Mouse (Mus musculus): Measurements from ENCODE around the gene Gm17949. TPM values are rescaled to one million over a fixed set of nuclear protein-coding genes. Genes with fewer than 3 reads are reported as not detected.
A peak's percentile ranks its signal among the peaks of the same experiment; 100 is the strongest.

The Gm17949 gene
- not detected in 2 replicates for total RNA-seq (2017)

DNA sequence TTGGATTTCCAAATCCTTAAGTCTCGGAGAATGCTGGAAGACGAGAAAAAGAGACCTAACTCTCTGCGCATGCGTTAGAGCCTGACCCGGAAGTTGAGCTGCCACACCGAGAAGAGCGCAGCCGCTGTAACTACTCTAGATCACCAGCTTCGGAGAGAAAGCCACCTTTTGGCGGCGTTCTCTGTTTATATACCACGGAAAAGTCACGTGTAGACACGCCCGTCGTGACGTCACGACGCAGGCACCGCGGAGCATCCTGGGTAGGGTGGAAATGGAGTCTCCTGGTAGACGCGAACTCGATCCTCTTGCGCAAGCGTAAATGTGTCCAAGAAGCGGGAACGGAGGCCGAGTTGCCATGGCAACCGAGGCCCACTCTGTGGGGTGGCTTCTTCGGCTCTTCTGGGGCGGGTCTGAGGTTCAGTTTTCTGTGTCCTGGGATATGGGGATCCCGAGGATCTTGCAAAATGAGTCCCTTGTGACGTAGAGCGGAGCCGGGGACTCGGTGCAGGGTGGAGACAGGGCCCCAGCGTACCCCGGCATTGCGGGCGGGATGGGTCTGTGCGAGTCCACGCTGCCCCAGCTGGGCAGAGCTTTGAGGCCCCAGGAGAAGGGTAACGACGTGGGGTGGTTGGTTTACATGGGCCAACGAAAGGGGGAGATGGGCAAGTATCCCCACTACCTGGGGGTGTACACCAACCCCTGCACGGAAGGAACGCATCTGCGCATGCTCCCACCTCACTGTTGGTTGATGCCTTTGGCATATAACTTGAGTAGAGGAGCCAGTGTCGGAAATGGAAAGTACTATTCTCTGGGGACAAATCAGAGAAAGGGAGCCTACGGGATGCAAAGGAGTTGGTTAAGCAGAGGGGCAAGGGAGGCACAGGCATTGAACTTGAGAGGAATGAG is at the start of gene Gm17949, which contains the start of gene Gtf2f1:
Gm17949 (plus strand) TSS at position 234 of the 906 bp plus-strand sequence.
Gtf2f1 (minus strand) TSS at position 53 of the 906 bp plus-strand sequence.
- peak; percentile 84 for ATAC-seq (replicated peaks; ENCODE audit: low read depth, poor library complexity, severe bottlenecking)

DNA sequence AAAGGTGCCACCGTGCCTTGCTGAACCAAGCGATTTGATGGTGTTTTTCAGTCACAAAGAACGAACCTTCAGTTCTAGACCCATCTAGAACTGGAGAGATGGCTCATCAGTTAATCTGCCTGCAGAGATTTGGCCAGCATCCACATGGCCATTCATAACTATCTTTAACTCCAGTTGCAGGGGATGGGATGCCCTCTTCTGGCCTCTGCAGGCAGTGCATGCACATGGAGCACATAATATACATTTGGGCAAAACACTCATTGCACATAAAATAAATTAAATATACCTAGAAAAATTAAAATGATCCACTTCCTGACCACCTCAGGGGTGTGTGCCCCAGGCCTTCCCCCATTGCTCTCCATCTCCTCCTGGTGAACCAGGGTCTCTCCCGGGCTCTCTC is 49.4 kb upstream of the Gm17949 start:
- ATAC-seq (replicated peaks; ENCODE audit: low read depth, poor library complexity, severe bottlenecking) = no peak

DNA sequence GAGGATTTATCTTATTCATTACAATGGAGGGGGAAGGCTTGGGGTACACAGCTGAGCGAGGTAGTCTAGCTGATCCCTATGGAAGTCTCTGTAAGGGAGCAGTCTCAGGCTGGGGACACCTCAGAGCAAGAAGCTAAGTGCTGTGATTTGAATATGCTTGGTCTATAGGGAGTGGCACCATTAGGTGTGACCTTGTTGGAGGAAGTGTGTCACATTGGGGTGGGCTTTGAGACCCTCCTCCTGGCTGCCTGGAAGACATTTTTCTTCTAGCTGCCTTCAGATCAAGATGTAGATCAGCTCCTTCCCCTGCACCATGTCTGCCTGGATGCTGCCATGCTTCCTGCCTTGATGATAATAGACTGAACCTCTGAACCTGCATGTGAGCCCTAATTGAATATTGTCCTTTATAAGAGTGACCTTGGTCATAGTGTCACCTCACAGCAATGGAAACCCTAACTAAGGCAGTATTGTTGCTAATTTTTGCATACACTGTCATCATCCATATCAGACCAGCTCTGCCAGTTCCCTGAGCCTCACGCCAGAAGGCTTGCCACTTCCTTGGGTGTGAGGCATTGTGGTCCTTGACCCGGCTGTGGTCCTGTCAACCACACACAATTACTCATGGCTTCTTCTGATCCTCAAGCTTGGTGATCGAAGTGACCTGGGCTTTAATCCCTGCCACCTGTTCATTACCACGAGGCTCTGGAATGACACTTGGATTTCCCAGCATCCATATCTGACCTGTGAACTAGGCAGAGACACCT is 48.4 kb upstream of the Gm17949 start:
- ATAC-seq (replicated peaks; ENCODE audit: low read depth, poor library complexity, severe bottlenecking) = no peak

DNA sequence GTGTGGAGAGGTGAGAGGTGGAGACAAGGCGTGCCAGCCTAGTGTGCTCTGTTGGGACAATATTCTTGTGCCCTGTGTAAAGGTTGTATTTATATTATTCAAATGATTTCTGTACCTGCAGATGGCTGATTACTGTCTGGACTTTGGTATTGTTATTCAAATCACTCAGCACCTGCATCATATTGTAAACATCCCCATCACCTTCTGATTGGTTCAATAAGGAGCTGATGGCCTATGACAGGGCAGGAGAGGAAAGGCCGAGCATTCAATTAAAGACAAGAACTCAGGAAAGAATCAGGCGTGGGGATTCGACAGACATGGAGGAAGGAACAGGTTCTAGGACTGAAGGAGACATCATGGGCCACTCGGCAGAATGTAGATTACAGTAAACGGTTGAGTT is 47.6 kb upstream of the Gm17949 start:
- ATAC-seq (replicated peaks; ENCODE audit: low read depth, poor library complexity, severe bottlenecking) = no peak

DNA sequence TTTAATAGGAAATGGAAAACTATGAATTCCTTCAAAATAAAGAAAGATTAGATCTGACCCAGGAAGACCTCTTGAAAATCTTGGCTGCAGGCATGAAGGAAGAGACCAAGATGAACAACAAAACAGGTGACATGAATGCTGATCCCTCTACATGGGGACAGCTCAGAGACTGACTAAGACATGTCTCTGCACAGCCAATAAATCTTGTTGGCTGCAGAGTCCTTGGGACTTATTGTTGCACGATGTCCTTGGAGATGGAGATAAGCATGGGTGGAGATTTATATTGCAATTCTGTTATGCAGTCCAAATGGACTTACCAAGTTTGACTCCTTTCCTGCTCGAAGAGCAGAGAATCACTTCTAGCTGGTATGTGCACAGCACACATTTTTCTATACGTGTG is 41.9 kb upstream of the Gm17949 start:
- ATAC-seq (replicated peaks; ENCODE audit: low read depth, poor library complexity, severe bottlenecking) = no peak

DNA sequence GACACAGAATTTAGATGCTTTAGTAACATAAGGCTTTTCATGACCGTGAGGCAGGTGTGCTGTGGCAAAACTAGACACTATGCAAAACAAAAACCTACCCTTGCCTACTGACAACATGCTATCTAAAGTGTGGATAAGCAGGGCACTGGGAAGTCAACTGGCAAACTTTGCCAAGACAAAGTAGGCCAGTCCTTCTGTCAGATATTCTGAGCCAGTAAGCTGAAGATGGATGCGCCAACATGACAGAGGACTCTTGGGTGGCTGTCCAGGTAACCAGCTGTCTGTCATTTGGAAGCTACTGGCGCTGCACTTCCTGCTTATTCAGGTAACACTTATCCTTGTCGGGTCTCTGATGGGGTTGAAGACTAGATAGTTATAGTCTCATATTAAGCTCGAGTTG is 41.2 kb upstream of the Gm17949 start:
- no peak for ATAC-seq (replicated peaks; ENCODE audit: low read depth, poor library complexity, severe bottlenecking)

DNA sequence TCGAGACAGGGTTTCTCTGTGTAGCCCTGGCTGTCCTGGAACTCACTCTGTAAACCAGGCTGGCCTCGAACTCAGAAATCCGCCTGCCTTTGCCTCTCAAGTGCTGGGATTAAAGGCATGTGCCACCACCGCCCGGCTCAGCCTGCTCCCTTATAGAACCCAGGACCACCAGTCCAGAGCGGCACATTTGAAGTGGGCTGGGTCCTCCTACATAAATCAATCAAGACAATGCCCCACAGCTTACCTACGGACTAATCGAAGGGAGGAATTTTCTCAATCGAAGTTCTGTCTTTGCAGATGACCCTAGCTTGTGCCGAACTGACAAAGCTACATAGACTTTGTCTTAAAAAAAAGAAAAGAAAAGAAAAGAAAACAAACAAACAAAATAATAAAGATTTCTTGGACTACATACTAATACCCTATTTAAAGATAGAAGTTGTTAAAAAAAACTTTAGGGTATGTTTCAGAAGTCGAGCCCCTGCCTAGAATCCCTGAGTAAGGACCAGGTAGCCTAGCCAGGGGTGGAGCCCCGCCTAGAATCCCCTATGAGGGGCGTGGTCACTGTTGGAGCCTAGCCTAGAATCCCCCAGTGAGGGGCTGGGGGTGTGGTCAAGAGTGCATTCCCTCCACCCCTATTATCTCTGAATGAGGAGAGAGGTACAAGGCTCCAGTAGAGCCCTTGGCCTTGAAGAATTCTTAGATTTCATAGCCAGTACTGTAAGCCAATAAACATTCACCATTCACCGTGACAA is 37.1 kb upstream of the Gm17949 start:
- ATAC-seq (replicated peaks; ENCODE audit: low read depth, poor library complexity, severe bottlenecking) = no peak

DNA sequence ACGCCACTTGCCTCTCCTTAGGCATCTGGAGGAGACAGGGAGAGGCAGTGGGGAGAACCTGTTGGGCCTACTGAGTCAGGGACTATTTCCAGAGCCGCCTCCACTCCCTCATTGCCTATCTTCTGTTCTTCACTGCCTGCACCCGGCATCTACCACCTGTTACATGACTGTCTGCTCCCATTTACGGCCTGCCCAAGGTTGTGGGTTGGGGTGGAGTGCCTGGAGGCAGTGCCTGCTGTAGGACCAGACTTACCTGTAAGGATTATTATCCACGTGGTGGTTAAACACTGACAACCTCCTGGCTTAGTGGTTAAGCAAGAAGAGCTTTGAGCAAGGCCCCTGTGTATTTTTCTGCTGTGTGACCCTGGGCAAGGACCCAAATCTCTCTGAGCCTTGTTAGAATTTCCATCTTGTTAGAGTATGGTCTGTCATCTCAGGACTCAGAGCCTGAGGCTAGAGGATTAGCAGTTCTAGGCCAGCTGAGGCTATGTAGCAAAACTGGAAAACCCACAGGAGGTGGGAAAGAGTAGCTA is 36.5 kb upstream of the Gm17949 start:
- no peak for ATAC-seq (replicated peaks; ENCODE audit: low read depth, poor library complexity, severe bottlenecking)

DNA sequence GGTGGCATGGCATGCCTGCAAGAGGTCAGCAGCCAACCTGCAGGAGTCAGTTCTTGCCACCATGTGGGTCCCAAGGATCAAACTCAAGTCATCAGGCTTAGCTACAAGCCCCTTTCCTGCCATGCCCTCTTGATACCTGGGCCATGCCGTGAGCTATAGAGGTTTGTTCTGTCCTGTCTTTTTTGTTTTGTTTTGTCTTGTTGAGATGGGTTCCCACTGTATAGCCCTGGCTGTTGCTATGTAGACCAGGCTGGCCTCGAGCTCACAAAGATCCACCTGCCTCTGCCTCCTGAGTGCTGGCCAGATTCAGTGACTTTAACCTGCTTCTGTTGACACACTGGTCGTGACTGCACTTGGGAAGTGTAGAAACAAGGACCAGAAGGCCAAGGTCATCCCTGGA is 35.9 kb upstream of the Gm17949 start:
- ATAC-seq (replicated peaks; ENCODE audit: low read depth, poor library complexity, severe bottlenecking) = no peak

DNA sequence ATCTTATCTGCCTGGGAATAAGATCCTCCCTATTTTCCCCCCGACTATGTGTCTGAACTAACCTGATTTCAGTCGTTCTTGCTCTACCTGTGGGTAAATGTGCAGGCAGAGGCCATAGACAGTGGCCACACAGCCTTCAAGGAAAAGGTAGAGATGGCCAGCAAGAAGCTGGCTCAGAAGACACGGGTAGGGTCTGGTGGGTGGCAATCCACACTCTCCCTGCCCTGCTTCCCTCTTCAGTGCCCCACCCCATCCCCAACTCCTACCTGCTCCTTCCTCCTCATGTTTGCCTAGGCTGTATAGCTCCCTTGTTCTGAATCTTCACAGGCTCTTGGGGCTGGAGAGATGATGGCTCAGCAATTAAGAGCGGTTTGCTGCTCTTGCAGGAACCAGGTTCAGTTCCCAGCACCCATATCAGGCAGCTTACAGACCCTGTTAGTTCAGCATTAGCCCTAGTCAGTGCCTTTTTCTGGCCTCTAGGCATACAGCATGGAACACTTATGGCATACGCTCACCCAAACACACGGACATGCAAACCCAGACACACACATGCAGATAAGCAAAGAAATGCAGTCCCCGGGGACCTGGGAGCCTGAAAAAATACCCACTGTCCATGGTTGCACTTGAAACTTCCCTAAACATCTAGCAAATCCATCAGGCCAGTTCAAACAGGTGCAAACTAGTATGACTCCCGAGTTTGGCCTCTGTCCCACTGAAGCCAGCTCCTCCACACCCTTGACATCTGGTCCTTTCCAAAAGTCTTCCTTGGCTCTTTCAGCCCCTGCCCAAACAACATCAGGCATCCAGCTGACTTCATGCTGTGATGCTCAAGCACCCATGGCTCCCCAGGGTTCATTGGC is 34.5 kb upstream of the Gm17949 start:
- no peak for ATAC-seq (replicated peaks; ENCODE audit: low read depth, poor library complexity, severe bottlenecking)

DNA sequence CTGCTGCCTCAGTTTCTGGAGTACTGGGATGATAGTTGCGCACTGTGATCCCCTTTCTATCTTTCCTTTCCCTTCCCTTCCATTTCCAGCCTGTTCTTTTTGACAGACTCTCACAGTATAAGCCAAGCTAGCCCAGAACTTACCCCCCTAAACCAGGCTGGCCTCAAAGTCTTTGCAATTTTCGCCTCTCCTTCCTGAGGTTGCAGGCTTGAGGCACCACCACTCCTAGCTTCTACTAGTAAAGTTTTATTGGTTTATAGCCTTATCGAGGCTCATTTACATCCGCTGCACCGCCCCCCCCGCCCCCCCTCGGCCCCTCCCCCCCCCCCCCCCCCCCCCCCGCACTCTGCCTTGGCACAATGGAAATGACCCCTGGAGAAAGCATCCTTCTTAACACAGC is 31.7 kb upstream of the Gm17949 start:
- ATAC-seq (replicated peaks; ENCODE audit: low read depth, poor library complexity, severe bottlenecking) = no peak

DNA sequence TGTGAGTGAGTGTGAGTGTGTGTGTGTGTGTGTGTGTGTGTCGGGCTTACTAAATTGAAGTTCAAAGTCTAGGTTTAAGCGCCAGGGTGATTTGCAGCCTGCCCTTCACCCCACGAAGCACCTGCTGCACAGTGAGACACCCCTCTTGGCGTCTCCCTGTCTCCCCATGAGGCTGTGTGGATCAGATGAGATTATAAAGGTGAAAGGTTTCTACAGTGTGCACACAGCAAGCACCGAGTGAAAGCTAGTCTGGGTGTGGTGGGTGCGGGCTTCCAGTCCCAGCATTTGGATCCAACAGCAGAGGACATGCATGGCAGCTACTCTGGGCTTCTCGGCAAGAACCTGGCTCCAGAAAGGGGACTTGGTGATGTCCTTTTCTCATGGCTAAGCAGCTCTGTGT is 30.2 kb upstream of the Gm17949 start:
- no peak for ATAC-seq (replicated peaks; ENCODE audit: low read depth, poor library complexity, severe bottlenecking)

DNA sequence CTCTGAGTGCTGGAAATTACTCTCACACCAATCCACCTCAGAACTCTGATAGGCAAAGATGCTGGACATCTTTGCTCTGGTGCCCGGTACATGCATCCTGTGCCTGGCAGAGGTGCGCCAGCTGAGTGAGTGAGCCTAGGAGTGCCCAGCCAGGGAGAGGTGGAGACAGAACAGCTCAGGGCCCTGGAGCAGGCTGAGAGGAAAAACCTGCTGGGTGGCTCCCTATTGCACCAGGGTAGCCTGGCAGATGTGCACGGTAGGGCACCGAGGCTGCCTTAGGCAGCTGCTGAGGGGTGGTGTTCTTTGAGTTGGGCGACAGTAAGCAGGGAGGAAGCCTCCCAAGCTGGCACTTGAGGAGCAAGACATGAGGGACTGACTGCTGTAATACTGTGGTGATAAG is 29.3 kb upstream of the Gm17949 start, which contains the start of gene Acer1:
Acer1 (minus strand) TSS at position 114 of the 400 bp plus-strand sequence.
- ATAC-seq (replicated peaks; ENCODE audit: low read depth, poor library complexity, severe bottlenecking) = no peak

DNA sequence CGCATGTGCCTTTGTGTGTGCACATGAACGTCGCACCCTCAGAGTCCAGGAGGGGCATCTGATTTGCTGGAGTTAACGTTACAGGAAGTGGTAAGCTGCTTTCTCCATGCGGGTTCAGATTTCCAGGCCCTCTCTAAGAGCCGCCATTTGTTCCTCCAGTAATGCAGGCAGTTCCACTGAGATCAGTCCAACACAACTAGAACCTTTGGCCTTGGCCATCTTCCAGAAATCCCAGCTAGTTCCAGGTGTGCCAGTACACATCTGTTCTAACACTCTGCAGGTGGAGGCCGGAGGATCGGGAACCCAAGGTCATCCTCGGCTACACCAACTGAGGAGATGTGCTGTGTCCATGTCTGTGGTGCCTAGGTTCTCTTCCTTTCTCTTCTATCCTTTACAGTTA is 26.4 kb upstream of the Gm17949 start:
- no peak for ATAC-seq (replicated peaks; ENCODE audit: low read depth, poor library complexity, severe bottlenecking)

DNA sequence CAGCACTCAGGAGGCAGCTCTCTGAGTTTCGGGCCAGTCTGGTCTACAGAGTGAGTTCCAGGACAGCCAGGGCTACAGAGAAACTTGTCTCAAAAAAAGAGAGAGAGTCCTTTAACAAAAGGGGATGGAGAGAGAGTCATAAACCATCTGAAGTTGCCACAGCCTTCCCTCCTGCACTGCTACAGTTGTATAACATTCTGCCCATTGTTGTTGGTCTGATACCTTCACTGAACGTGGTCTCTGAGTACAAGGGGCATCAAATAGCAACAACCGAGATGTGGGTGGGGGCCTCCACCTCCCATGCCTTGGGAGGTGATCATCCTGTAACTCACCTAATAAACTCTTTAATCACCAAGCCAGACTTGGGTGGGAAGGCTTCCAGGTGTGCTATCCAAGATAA is 25.6 kb upstream of the Gm17949 start:
- no peak for ATAC-seq (replicated peaks; ENCODE audit: low read depth, poor library complexity, severe bottlenecking)

DNA sequence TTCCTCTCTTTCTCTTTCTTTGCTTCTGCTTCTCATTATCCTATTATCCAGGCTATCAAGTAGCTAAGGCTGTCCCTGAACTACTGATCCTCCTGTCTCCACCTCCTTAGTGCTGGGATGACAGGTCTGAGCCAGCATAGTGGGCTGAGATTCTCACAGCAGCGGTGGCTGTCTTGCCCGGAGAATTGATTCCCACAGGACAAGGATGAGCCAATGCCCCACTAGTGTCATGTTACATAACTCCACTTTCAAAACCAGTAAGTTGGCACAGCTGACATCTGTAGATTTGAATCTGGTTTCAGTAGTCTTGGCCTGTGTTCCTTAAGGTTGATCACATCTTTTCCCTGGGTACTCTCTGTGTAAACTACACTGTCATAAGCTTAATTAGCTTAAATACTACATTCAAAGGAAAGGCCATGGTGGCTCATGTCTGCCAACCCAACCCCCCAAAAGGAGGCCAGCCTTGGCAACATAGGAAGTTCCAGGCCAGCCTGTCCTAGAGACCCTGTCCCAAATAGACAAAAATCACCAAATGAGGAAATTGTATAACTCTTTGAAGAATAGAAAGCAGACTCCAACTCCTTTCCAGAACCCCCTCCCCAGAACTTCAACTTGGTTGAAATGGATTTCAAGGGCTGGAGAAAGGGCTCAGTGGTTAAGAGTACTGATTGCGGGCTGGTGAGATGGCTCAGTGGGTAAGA is 25.0 kb upstream of the Gm17949 start:
- no peak for ATAC-seq (replicated peaks; ENCODE audit: low read depth, poor library complexity, severe bottlenecking)

DNA sequence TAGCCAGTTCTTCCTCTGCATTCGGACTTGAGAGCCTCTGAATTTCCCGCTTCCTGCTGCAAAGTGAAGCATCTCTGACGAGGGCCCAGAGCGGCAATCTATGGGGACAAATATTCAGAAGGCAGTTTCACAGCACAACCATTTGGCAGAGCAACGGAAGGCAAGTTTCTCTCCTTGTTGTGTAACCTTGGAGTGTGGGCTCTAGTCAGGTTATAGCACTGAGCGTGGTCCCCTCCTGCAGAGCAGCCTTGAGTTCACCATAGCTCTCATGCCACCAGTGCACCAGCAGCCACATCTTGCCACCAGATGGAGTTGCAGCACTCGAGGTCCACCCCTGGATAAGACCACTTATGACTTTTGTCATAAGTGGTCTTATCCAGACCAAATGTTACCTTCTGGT is 22.8 kb upstream of the Gm17949 start:
- ATAC-seq (replicated peaks; ENCODE audit: low read depth, poor library complexity, severe bottlenecking) = no peak

DNA sequence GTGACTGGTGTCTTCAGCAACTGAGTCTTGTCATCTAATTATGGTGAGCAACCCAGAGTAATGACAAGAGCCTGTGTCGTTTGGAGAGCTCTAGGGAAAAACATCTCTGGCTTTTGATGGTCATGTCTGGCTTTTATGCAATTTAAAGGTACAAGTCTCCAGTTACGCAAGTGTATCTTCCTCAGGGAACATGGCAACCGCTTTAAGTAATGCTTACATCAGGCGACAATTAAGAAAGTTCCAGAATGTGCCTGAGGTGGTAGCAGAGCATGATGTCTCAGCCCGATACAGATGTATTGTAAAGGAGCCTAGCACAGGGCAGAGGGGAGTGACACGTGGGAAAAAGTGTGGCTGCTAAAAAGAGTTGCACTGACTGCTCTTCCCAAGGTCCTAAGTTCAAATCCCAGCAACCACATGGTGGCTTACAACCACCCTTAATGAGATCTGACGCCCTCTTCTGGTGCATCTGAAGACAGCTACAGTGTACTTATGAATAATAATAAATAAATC is 22.3 kb upstream of the Gm17949 start:
- ATAC-seq (replicated peaks; ENCODE audit: low read depth, poor library complexity, severe bottlenecking) = no peak
